Mouse (Mus musculus) CH12.LX (cell line): ENCODE measurements around the gene Mcoln1. TPM values are rescaled to one million over a fixed set of nuclear protein-coding genes. Genes with fewer than 3 reads are reported as not detected.

Experiments
- DNase-seq: peaks from one replicate; pipeline ENCODE4 v3.0.0-alpha.2; 2013; ENCODE audit errors: extremely low read depth
- H3K27ac ChIP-seq: 2 replicates; pipeline ENCODE4 v1.5.1; 2012; ENCODE audit warnings: low read depth, mild to moderate bottlenecking, control low read depth, moderate library complexity; ENCODE audit not compliant: insufficient read depth
- H3K27me3 ChIP-seq: replicated peaks from 2 replicates; pipeline ENCODE3; 2012; ENCODE audit warnings: inconsistent platforms
- H3K36me3 ChIP-seq, 2 experiments: replicated peaks in 1 of 2; 2 replicates each; pipeline versions ENCODE3 to v1.6.1; 2012; ENCODE audit warnings: inconsistent platforms in 1 of 2, low read length in 1 of 2, mild to moderate bottlenecking in 1 of 2, mixed read lengths in 1 of 2, moderate library complexity in 1 of 2; ENCODE audit not compliant: control insufficient read depth in 1 of 2, insufficient read depth in 1 of 2
- H3K4me1 ChIP-seq, 2 experiments: 2 replicates each; pipeline ENCODE4 v1.6.1; 2012; ENCODE audit warnings: inconsistent platforms in 1 of 2, moderate library complexity in 1 of 2; ENCODE audit not compliant: insufficient read depth in 2 of 2, control insufficient read depth in 1 of 2
- H3K4me2 ChIP-seq: 2 replicates; pipeline ENCODE4 v1.6.1; 2012; ENCODE audit warnings: low read depth, mild to moderate bottlenecking, control low read depth; ENCODE audit not compliant: poor library complexity, insufficient read depth, severe bottlenecking
- H3K4me3 ChIP-seq, 3 experiments: fragments of 150-350 bp in 1 of 3; sonication (generic) in 1 of 3; replicated peaks in 1 of 3; 2 replicates each; pipeline versions ENCODE3 to v1.5.1; 2011 to 2012; ENCODE audit warnings: low read depth in 2 of 3, low read length in 2 of 3, mild to moderate bottlenecking in 2 of 3, moderate library complexity in 2 of 3, control low read depth in 1 of 3, improper control_type of control experiment in 1 of 3, inconsistent platforms in 1 of 3, mixed read lengths in 1 of 3; ENCODE audit not compliant: poor library complexity in 1 of 3
- H3K79me2 ChIP-seq: replicated peaks from 2 replicates; pipeline ENCODE4 v1.6.1; 2012; ENCODE audit warnings: mild to moderate bottlenecking, moderate library complexity; ENCODE audit not compliant: control insufficient read depth, poor library complexity, insufficient read depth, severe bottlenecking; ENCODE audit errors: extremely low read depth
- H3K9ac ChIP-seq: 2 replicates; pipeline ENCODE4 v1.6.1; 2012; ENCODE audit warnings: low read depth, mild to moderate bottlenecking, control low read depth, moderate library complexity; ENCODE audit not compliant: insufficient read depth
- H3K9me3 ChIP-seq: replicated peaks from 2 replicates; pipeline ENCODE3; 2012; ENCODE audit warnings: low read length, inconsistent platforms, mixed read lengths
- CHD2 ChIP-seq: IDR thresholded peaks from 2 replicates; pipeline ENCODE4 v1.6.1; 2011; ENCODE audit warnings: low read length, improper control_type of control experiment
- CTCF ChIP-seq, 2 experiments: IDR thresholded peaks in 1 of 2; conservative IDR thresholded peaks in 1 of 2; 2 replicates each; pipeline ENCODE4 v1.5.1; 2011 to 2012; ENCODE audit warnings: low read depth in 2 of 2, low read length in 2 of 2, improper control_type of control experiment in 1 of 2, inconsistent platforms in 1 of 2, mild to moderate bottlenecking in 1 of 2, moderate library complexity in 1 of 2
- E2F4 ChIP-seq: IDR thresholded peaks from 2 replicates; pipeline ENCODE4 v1.6.1; 2011; ENCODE audit warnings: low read depth, low read length, improper control_type of control experiment; ENCODE audit not compliant: insufficient replicate concordance
- EP300 ChIP-seq: IDR thresholded peaks from 2 replicates; pipeline ENCODE4 v1.6.1; 2011; ENCODE audit warnings: low read length, improper control_type of control experiment
- HCFC1 ChIP-seq: IDR thresholded peaks from 2 replicates; pipeline ENCODE4 v1.6.1; 2012; ENCODE audit warnings: low read depth, mild to moderate bottlenecking, inconsistent platforms, low read length, improper control_type of control experiment
- MAX ChIP-seq: IDR thresholded peaks from 2 replicates; pipeline ENCODE4 v1.6.1; 2011; ENCODE audit warnings: low read length, improper control_type of control experiment
- MAZ ChIP-seq: IDR thresholded peaks from 2 replicates; pipeline ENCODE4 v1.6.1; 2012; ENCODE audit warnings: low read depth, mild to moderate bottlenecking, inconsistent platforms, low read length, improper control_type of control experiment, moderate library complexity
- MEF2A ChIP-seq: IDR thresholded peaks from 2 replicates; pipeline ENCODE4 v1.6.1; 2014; ENCODE audit warnings: low read depth, mild to moderate bottlenecking, inconsistent platforms, low read length, improper control_type of control experiment, borderline replicate concordance
- MYC ChIP-seq: IDR thresholded peaks from 2 replicates; pipeline ENCODE4 v1.6.1; 2011; ENCODE audit warnings: low read depth, mild to moderate bottlenecking, improper control_type of control experiment, low read length
- PAX5 ChIP-seq: IDR thresholded peaks from 2 replicates; pipeline ENCODE4 v1.6.1; 2012; ENCODE audit warnings: low read length, inconsistent platforms, mixed read lengths
- RCOR1 ChIP-seq: conservative IDR thresholded peaks from 2 replicates; pipeline ENCODE4 v1.6.1; 2012; ENCODE audit warnings: low read depth, mild to moderate bottlenecking, inconsistent platforms, low read length, improper control_type of control experiment
- TBP ChIP-seq: conservative IDR thresholded peaks from 2 replicates; pipeline ENCODE4 v1.6.1; 2011; ENCODE audit warnings: low read depth, low read length, improper control_type of control experiment
- TCF12 ChIP-seq: IDR thresholded peaks from 2 replicates; pipeline ENCODE4 v1.6.1; 2014; ENCODE audit warnings: low read depth, mild to moderate bottlenecking, inconsistent platforms, low read length, improper control_type of control experiment
- USF2 ChIP-seq: conservative IDR thresholded peaks from 2 replicates; pipeline ENCODE4 v1.6.1; 2011; ENCODE audit warnings: low read depth, low read length, improper control_type of control experiment
- ZKSCAN1 ChIP-seq: IDR thresholded peaks from 2 replicates; pipeline ENCODE4 v1.6.1; 2012; ENCODE audit warnings: low read depth, inconsistent platforms, low read length, improper control_type of control experiment, borderline replicate concordance
- dilution Hi-C: fragments of 300-500 bp; cut with MboI; formaldehyde crosslinking; loops from 2 replicates; pipeline ENCODE4 v1.14.3; 2020; ENCODE audit warnings: low sequenced_read_pairs; ENCODE audit not compliant: extremely low pct_unique_long_range_greater_than_20kb, extremely low pct_ligation_motif_present
- in situ Hi-C: fragments of 300-500 bp; cut with MboI; formaldehyde crosslinking; loops from 3 replicates; pipeline ENCODE4 v1.14.3; 2019; ENCODE audit warnings: low sequenced_read_pairs, low pct_ligation_motif_present, low pct_unique_long_range_greater_than_20kb, mixed read lengths
- polyA plus RNA-seq: library from polyadenylated mRNA; unstranded; fragments of >175 nt; gene quantifications from 2 replicates; pipeline ENCODE4 v1.2.1, GENCODE M21; 2012; ENCODE audit warnings: low read depth; ENCODE audit not compliant: insufficient read length
- total RNA-seq, 2 experiments: library from RNA; depleted of rRNA; stranded (reverse); fragments of 300-350 nt in 1 of 2; fragments of >200 nt in 1 of 2; gene quantifications; 2 replicates each; pipeline ENCODE4 v1.2.3; 2012 to 2014

Gene Mcoln1
- total and polyA plus RNA-seq, 3 experiments = 13.0 to 28.0 (median 20.5) TPM

DNA sequence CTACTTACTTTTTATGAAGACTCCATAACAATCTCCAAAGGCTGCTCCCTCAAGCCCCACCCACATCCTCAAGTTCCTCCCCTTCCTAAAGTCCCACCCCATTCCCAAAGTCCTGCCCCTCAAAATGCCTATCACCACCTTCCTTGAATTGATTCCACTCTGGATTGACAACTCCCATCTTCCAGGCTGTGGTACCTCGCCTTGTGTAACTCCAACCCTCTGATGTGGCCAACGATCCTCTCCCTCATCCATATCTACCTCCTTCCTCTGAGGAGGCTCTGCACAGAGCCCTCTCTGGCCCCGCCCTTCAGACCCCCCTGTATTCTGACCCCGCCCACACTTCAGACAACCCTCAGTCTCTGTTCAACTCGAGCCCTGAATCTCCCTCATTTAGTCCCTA, 15.1 kb upstream of the Mcoln1 start:
- Histone ChIP-seq H3K4me1 (peaks cover 0 to 5% of the 10 kb centered on the region in 2 experiments; a peak in 1 of 4 replicates), H3K79me2 (no peaks in the 10 kb centered on the region), H3K4me3 (no peak overlapping the region), H3K27ac (no peak overlapping the region), H3K36me3 (no peaks in the 10 kb centered on the region), H3K9ac (no peak overlapping the region), H3K9me3 (no peaks in the 10 kb centered on the region)
- DNase-seq = no peak
- no peak for TF ChIP-seq ZKSCAN1
- TF ChIP-seq MEF2A = no peak
- TF ChIP-seq TBP = no peak
- TF ChIP-seq RCOR1 = no peak
- no peak for TF ChIP-seq PAX5
- no peak for TF ChIP-seq USF2
- no peak for TF ChIP-seq CHD2
- TF ChIP-seq CTCF (conservative IDR thresholded peaks at IDR 0.05 in 1 of 2, IDR thresholded peaks at IDR 0.05 in 1 of 2; ENCODE audit: low read depth in 2 of 2, low read length in 2 of 2) = no peak
- no peak for TF ChIP-seq MAX
- no peak for TF ChIP-seq E2F4
- TF ChIP-seq MYC = no peak
- TF ChIP-seq TCF12 = no peak
- TF ChIP-seq, all 38 proteins: peak for 0
- in situ Hi-C loops (no loop called here), dilution Hi-C loops (no loop called here)
- H3K27me3 ChIP-seq = no peaks in the 10 kb centered on the region
- no peak overlapping the region for H3K4me2 ChIP-seq

DNA sequence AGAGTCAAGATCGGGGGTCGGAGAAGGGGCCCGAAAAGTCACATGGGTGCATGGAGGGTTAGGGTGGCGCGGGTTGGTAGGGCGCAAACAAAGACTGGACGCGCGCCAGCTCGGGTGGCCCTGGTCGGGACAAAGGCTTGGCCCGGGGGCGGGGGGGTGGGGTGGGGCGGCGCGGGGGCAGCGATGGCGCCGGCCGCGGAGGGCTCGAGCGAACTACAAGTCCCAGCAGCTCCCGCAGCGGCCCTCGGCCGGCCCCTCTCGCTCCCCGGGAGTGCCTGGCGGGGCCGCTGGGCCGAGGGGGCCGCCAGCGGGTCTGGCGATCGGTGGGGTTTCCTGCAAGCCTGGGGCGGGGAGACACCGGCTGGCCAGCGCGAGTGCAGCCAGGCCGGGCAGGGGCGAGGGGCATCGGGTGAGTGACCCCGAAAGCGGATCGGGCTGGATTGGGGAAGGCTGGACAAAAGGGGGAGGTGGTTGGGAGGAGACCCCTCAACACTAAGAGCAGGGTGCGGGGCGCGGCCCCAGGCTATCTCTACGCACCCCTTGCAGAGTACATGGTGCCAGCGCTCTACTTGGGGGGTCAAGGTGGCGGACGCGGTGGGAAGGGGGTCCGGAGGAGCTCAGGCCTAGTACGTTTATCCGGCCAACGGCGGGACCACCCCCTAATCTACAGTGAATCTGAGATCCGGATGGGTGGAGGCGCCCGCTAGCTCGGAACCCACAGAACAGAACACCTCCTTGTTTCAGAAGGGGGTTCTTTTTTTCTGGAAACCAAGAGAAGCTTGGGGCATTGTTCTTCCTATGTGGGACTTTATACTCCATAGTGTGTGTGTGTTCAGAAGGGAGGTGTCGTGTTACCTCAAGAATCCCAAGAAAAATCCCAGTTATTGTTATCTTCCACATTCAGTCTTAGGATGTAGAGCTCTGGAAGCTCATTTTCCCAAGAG, 7.1 kb upstream of the Mcoln1 start, which contains the start of gene Zfp358:
TSS of gene Zfp358 (plus strand) at position 238 of the 944 bp plus-strand sequence.
- dilution Hi-C loops (no loop called here), in situ Hi-C loops (no loop called here)
- Histone ChIP-seq H3K36me3 (no peaks in the 10 kb centered on the region), H3K4me2 (peak within 1 kb of the TSS; percentile 77), H3K27me3 (peaks cover 56% of the 10 kb centered on the region), H3K79me2 (no peaks in the 10 kb centered on the region), H3K27ac (no peak within 1 kb of the TSS), H3K4me1 (peaks cover 0 to 3% of the 10 kb centered on the region in 2 experiments; a peak in 1 of 4 replicates), H3K9ac (peak within 1 kb of the TSS; percentile 77), H3K4me3 (peak within 1 kb of the TSS in 2 of 3 experiments; percentile 26 to 65), H3K9me3 (no peaks in the 10 kb centered on the region)
- no peak for TF ChIP-seq MAZ
- no peak for TF ChIP-seq RCOR1
- TF ChIP-seq CTCF (conservative IDR thresholded peaks at IDR 0.05 in 1 of 2, IDR thresholded peaks at IDR 0.05 in 1 of 2; ENCODE audit: low read depth in 2 of 2, low read length in 2 of 2) = no peak
- no peak for TF ChIP-seq EP300
- peak; percentile 78 for TF ChIP-seq HCFC1
- DNase-seq = no peak
